Mouse (Mus musculus) left cerebral cortex, adult 2 months (tissue): Measurements from ENCODE around the gene Hmg20a. TPM values are rescaled to one million over a fixed set of nuclear protein-coding genes. Genes with fewer than 3 reads are reported as not detected.
A peak's percentile ranks its signal among the peaks of the same experiment; 100 is the strongest.

Experiments
- DNase-seq, 2 experiments: peaks; one replicate each; pipeline ENCODE4 v3.0.0; 2021 to 2022; ENCODE audit warnings: low spot score in 2 of 2, mixed read lengths in 1 of 2; ENCODE audit errors: extremely low spot score in 1 of 2
- H3K27ac ChIP-seq: fragments of 200-600 bp; 2 replicates; pipeline ENCODE4 v1.8.1; 2022
- H3K4me3 ChIP-seq: fragments of 200-600 bp; 2 replicates; pipeline ENCODE4 v1.8.1; 2022
- CTCF ChIP-seq: fragments of 200-600 bp; IDR thresholded peaks from 2 replicates; pipeline ENCODE4 v1.8.1; 2022; ENCODE audit warnings: antibody characterized with exemption, mild to moderate bottlenecking, moderate library complexity
- intact Hi-C: fragments of 180-260 bp; cut with DNase I; formaldehyde crosslinking; loops from one replicate; pipeline ENCODE4 v1.15.1; 2025
- total RNA-seq, 2 experiments: library from RNA; stranded (reverse); gene quantifications; 2 replicates each; pipeline ENCODE4 v1.2.3; 2021

Hmg20a gene
- total RNA-seq, 2 experiments from 2014 or later = 66.1 to 70.1 TPM

DNA sequence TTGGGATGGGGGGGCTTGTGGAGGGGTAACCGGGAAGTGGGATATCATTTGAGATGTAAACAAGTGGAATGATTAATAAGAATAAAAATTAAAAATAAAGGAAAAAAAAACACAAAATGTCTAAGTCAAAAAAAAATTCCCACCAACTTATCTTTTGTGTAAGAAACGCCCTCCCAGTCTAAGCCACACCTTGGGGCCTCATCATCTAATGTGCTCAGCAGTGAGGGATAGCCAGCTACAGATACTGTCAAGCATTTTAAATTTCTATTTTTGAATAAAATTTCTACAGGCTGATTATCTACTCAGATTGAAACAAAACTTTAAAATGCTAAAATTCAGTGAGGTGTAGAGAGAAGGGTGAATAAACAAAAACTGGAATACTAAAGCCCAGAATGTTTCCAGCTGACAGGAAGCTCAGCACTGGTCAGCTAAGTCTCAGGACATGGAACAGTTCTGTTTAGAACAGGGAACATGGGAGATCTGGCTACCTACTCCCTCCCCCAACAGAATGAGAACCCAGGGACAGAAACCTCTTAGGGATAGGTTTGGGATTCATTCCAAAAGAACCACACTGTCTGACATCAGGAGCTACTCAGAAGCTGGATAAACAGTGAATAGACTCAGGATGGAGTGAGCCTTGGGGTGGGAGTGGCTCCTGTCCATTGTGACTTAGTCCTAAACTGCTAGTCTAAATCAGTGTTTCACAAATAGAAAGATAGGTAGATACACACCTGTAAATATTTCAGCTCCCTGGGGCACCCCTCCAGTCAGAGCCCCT is 34.8 kb downstream of the Hmg20a start:
- no peak for DNase-seq
- H3K27ac ChIP-seq = no peak overlapping the region
- no peak for TF ChIP-seq CTCF
- H3K4me3 ChIP-seq = no peak overlapping the region
- intact Hi-C loops = no loop called here

DNA sequence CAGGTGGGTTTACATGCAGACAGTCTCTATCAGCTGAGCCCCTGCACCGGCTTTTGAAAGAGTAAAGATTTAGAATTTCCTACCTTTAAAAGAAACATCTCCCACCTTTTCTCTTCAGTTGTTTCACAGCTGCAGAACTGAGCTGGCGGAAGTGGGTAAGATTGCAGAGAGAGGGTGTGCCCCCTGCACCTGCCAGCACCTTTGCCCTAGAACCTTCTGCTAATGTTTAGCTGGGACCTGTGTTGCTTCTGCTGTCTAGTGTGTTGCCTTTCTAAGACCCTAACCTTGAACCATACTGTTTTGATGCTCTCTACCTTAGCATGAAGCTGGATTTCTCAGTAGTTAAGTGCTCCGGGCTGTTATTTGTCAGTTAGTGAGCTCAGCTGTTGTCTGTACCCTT is 38.0 kb downstream of the Hmg20a start:
- Histone ChIP-seq H3K4me3 (no peak overlapping the region), H3K27ac (no peak overlapping the region)
- DNase-seq = no peak
- intact Hi-C loops = no loop called here
- TF ChIP-seq CTCF = no peak

DNA sequence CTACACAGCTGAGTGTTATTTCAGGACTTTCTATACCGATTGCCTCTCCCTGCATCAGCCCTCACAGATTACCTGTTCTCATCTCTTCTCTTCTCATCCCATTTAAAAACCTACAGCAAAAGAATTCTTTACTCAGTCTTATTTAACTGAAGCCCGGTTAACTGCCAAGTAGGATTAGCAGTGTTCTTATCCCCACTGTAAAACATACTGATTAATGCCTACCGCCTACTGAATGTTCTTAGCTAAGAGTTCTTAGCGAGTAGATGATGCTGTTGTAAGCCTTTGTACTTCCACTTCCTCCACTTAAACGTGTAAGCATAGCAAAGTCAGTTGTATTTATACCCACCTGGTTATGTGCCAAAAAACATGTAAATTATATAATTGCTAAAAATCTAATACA is 42.6 kb downstream of the Hmg20a start:
- no peak for TF ChIP-seq CTCF
- Histone ChIP-seq H3K27ac (no peak overlapping the region), H3K4me3 (no peak overlapping the region)
- DNase-seq = no peak
- intact Hi-C loops = loop anchor here (2.0 kb wide), 1 partner anchor 46 kb away; no protein-coding TSS in a partner anchor

DNA sequence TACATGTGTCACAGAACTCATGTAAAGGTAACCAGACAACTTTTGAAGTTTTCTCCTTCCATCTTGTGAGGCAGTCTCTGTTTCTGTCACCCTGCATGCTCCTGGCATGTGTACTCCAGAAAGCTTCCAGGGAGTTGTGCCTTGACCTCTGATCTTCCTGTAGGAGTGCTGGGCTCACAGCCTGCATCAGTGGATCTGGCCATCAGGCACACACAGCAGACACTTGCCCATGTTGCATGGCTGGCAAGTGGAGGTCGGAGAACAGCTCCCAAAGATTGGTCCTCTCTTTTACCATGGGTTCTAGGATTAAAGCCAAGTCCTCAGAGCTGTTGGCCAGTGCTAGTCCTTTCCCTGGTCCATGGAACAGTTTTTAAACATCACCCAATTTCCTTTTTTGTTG is 44.2 kb downstream of the Hmg20a start:
- intact Hi-C loops = no loop called here
- TF ChIP-seq CTCF = no peak
- H3K4me3 ChIP-seq = no peak overlapping the region
- H3K27ac ChIP-seq = no peak overlapping the region
- DNase-seq = no peak

DNA sequence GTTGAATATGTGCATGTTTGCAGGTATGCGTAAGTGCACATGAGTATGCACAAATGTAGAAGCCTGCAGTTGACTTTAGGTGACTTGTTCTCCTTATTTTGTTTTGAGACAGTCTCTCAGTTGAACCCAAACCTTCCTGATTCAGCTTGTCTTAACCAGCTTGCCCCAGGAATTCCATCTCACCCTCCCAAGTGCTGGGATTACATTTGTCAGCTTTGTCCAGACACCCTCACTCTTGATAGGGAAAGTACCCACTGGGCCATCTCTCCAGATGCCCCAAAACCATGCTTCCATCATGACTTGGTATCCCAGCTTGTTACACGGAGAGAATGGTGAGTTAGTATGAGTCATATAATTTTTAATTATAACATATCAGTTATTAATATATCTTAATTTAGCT is 44.6 kb downstream of the Hmg20a start:
- no peak for TF ChIP-seq CTCF
- no peak overlapping the region for H3K27ac ChIP-seq
- DNase-seq = no peak
- intact Hi-C loops = no loop called here
- H3K4me3 ChIP-seq = no peak overlapping the region

DNA sequence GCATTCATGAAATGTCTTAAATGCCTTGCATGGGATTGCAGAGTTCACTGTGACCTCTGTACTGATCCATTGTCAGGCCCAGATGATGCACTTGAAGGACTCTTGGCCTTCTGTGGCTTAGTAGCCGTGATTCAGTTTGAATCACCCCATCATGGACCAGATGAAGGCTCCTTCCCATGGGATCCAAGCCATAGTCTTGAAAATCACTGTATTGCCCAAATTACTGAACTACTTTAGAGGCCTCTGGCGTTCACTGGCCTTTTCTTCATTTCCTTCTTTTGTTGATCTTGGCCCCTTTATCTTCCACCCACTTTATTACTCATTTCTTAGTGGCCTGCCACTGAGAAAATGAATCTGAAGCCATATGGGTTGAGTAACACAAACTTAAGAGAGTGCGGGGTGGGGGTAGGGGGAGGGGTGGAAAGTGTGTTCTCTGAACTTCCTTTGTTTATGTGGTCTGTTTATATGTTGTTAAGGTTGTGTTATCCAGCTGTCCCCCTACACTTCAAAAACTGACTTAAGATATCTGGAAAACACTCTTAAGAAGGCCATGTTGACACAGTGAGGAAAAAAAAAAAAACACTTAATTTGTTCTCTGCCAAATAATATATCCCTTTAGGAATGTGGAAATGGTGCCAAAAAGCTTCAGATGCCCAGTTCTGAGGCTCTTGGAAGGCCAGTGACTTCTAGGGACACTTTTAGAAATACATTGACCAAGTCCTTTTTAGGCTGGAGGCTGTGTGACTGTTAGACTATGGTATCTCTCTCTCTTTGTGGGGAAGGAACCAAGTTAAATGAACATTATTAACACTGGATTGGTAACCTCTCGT is 45.5 kb downstream of the Hmg20a start:
- DNase-seq = no peak
- intact Hi-C loops = no loop called here
- no peak overlapping the region for H3K4me3 ChIP-seq
- H3K27ac ChIP-seq = no peak overlapping the region
- TF ChIP-seq CTCF = no peak

DNA sequence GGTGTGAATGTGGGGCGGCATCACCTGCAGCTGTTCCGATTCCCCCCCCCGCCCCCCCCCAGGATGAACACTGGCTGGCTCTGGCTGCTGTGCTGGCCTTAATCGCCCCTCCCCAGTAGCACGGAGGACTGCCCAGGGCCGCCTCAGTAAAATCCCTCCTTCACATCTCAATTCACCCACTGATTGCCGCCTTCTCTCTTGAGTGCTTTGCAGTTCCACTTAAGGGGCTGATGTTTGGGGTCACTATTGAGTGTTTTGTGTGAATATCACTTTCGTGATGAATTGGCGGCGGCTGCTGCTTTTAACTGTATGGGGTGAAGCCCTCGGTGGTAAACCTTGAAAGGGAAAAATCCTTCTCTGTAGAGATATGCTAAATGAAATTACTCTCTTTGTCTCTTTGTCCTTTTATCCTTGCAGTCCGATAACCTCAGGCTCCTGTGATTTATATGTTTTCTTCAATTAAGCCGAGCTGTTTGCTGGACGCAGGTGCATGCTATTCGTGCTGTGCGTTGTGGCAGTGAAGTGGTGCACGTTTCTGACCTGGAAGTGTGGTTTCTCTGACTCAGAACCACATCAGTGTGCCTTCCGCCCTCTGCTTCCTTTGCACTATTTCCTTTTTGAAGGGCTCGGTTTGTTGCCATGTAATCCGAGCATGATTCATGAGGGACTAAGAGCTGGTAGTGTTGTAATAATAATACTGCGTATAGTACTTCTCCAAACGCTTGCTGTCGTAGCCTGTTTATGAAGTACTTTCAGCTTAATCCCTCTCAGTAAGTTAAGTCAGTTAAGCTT is 46.6 kb downstream of the Hmg20a start:
- no peak for TF ChIP-seq CTCF
- intact Hi-C loops = no loop called here
- no peak for DNase-seq
- no peak overlapping the region for H3K4me3 ChIP-seq
- H3K27ac ChIP-seq = no peak overlapping the region

DNA sequence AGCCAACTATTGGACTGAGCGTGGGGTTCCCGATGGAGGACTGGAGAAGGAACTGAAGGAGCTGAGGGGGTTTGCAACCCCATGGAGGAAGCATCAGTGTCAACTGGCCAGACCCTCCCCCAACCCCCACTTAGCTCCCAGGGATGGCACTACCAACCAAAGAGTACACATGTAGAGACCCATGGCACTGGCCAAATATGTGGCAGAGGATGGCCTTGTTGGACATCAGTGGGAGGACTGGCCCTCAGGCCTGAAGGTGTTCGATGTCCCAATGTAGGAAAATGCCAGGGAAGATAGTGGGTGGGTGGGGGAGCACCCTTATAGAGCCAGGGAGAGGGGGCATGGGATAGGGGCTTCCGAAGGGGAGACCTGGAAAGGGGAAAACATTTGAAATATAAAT is 47.8 kb downstream of the Hmg20a start:
- intact Hi-C loops = no loop called here
- no peak overlapping the region for H3K27ac ChIP-seq
- H3K4me3 ChIP-seq = no peak overlapping the region
- no peak for DNase-seq
- no peak for TF ChIP-seq CTCF

DNA sequence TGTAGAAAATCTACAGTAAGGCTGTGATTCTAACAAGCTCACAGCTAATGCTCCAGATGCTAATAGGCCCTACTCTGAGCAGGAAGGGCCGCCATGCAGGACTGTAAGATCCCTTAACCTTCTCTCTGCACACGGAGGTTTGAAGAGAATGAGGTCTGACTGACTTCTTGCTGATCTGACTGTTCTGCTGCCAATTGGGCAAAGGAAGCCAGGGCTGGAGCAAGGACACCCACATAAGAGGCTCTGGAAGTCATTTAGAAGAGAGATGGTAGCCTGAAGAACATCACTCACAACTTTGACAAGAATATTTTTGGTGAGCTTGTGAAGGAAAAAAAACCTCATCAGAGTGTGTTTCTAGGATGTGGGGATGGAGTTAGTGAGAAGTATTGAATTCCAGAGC is 51.2 kb downstream of the Hmg20a start:
- TF ChIP-seq CTCF = no peak
- Histone ChIP-seq H3K4me3 (no peak overlapping the region), H3K27ac (peak overlapping the region; percentile 1; the same call in 1 of the 2 replicates)
- no peak for DNase-seq
- intact Hi-C loops = no loop called here

DNA sequence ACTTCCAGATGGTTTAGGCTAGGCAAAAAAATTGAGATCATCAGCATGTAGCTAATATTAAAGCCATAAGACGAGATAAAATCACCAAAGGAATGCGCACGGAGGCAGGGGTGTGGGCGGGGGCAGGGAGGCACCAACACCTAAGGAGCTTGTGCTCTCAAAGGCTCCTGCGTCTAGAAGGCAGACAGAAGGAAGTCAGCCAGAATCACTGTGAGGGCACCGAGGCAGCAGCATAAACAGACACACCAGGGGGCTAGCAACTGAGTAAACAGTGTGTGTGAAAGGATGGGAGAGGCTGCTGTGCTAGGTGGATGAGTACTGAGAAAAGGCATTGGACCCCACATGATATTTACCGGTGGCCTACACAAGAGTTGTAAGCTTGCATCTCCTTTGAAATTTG is 51.9 kb downstream of the Hmg20a start:
- intact Hi-C loops = no loop called here
- DNase-seq = no peak
- no peak overlapping the region for H3K27ac ChIP-seq
- TF ChIP-seq CTCF = no peak
- no peak overlapping the region for H3K4me3 ChIP-seq

DNA sequence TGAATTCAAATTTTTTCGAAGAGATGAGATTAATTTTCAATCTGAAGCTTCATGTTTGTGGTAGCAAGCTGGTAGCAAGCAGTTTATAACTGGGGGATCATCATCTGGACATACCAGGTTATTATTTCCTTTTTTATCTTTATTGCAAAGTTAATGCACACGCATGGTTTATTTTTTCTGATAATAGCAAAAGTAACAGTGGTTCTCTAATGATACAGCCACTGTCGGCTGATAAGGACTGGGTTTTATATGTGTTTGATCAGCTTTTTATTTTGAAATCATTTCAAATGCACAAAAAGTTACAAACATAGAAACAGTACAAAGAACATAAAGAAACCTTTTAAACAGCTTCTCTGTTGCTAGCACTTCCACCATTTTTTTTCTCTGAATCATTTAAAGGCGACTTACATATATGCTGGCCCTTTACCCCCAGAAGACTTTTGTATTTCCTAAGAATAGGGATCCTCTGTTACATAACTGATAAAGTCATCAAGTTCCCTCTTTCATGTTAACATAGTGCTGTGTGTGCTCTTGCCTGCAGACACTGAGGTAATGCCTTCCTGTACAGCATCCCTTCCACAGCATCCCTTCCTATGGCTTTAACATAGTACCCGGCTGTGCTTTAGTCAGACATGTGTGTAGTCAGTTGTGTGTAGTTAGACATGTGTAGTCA is 60.7 kb downstream of the Hmg20a start:
- intact Hi-C loops = no loop called here
- no peak overlapping the region for H3K4me3 ChIP-seq
- no peak overlapping the region for H3K27ac ChIP-seq
- TF ChIP-seq CTCF = no peak
- DNase-seq = no peak

DNA sequence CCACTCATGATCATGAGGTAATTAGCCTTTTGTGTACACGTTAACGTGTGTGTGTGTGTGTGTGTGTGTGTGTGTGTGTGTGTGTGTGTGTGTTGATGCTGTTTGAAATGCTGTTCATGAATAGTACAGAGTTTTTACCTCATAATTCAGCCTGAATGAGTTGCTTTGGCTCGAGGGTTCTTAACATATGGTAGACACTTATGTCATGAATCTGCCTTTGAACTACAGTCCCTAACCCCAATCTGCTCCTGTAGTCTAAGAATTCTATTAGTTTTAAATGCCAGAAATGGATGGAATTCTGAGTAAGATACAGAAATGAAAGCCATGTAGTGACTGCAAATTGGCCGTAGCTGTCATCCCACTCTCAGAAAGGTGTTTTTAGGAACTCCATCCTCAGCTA is 64.2 kb downstream of the Hmg20a start:
- Histone ChIP-seq H3K27ac (no peak overlapping the region), H3K4me3 (no peak overlapping the region)
- intact Hi-C loops = no loop called here
- DNase-seq = no peak
- no peak for TF ChIP-seq CTCF
